Mouse (Mus musculus): ENCODE measurements around the gene Marc2. TPM values are rescaled to one million over a fixed set of nuclear protein-coding genes. Genes with fewer than 3 reads are reported as not detected.

Gene Marc2
- total RNA-seq, 2 experiments from 2014 or later = 122 to 125 TPM

DNA sequence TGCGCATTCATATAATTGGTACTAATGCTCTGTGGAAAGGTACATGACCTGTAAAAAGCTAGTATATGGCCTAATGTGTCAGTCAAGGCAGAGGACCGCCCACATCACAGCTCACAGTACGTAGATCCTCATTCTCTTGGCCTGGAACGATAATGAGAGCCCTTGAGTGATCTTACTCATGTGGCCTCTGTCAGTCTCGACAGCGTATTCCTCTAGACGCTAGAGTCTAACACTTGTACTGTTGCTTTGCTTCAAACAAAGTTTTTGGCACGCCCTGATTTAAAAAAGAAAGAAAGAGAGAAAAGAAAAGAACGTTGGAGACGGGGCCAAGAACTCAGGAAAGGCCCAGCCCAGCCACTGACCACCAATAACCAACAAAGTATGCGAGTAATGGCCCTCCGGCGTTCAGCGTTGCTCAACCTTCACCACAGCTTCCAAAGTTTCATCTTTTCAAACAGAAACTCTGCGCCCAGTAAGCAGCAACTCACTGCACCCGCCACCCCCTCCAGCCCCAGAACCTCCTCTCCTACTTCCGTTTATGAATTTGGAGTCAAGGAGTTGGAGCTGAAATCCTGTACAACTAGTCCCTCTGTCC, 37.7 kb downstream of the Marc2 start:
- DNase-seq = no peak

DNA sequence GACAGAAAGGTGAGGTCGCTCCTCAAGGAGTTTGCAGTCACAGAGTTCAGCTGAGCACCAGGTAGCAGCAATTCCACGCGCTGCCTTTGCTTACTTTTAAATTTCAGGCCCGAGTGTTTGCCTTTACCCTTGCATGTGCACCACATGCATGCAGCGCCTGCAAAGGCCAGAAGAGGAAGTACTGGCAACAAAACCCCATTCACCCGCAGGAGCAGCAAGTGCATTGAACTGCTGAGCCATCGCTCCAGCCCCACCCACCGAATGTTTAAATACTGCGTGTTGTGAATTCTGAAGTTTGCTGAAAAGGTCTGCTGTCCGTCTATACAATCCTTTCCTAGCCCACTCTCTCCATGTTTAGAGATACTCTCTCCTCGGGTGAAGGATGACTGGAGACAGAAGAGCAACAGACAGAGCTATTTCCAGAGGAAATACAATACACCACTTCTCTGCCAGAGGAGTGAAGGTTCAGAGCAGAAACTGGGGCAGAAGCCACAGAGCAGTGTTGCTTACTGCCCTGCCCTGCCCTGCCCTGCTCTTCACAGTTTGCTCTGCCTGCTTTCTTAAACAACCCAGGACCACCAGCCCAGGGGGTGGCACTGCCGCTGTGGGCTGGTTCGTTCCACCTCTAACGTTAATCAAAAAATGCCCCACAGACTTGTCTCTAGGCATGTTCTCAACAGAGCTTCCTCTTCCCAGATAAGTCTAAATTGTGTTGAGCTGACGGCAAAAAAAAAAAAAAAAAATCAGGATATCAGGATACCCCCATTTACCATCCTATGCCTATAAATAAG, 38.4 kb downstream of the Marc2 start:
- DNase-seq = no peak

DNA sequence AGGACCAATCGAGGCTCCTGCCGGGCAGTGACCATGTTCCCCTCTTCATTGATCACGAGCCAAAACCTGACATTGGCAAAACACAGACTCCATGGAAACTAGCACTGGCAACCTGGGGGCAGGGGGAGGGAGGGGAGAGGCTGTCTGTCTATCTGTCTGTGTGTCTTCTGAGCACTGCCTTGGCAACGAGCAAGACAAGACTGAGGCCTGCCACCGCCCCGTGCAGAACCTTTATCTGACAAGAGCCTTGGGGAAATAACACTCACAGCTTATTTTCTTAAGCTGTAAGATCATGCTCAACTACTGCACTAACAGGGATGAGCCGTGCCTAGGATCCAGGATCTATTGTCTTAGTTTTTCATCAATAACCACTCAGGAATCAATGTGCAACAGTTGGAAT, 39.1 kb downstream of the Marc2 start:
- DNase-seq = no peak

DNA sequence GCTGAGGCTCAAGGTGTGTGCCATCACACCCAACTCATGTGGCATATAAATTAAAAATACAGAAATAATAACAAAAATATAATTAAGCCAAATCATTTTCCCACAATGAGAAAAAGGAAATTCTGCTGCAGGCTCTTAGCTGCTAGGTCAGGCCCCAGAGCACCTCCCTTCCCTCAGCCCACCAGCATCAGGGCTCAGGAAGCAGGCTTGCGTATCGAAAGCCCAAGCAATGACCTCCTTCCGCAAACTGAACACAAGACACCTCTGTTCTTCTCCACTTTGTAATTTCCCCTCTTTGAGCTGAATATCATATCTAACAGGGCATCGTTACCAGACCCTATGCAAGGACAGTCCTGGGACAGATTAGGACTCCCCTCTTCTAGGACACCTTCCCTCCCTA, 40.5 kb downstream of the Marc2 start:
- DNase-seq = no peak

DNA sequence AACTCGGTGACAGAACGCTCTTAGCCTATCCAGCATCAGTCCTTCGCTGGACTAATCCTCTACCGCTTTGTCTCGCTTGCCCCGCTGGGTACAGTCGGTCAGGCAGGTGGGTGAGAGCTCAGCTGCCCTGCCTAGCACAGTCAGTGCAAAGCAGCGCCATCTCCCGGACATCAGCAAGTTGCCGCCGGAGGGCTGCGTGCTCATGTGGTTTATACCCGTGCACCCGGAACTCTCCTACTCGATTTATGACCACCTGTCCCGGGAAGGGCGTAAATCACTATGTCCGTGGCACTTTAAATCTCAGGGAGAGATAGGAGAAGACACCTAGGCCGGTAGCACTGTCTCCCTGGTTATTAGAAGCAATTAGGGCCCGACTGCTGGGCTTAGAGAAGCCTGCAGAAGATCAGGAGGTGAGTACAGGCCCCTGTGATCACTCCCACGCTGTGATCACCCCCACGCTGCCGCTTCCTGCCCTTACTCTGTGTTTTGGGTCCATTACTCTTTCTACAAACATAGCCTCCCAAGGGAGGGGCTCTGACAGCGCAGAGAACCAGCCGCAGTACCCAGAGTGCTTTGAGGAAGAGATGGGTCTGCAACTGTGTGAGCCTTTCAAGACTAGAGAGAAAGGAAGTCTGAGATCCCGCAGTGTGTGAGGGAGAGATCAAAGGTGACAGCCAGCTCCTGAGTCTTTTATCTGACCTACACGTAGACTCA, 52.9 kb downstream of the Marc2 start:
- DNase-seq = peak; percentile 34

DNA sequence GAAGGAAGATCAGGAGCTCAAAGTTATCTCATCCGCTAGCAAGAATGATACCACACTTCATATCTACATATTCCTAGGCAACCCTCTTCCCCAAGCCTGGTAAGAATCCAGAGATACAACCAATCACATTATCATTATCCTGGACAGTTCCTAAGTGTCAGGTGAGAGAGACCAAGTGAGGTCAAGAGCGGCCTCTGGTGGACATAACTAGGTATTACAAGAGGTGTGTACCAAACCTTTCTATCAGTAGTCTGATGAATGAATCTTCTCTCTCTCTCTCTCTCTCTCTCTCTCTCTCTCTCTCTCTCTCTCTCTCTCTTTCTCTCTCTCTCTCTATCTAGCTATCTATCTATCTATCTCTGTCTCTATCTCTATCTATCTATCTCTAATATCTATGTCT, 55.1 kb downstream of the Marc2 start:
- DNase-seq = no peak

DNA sequence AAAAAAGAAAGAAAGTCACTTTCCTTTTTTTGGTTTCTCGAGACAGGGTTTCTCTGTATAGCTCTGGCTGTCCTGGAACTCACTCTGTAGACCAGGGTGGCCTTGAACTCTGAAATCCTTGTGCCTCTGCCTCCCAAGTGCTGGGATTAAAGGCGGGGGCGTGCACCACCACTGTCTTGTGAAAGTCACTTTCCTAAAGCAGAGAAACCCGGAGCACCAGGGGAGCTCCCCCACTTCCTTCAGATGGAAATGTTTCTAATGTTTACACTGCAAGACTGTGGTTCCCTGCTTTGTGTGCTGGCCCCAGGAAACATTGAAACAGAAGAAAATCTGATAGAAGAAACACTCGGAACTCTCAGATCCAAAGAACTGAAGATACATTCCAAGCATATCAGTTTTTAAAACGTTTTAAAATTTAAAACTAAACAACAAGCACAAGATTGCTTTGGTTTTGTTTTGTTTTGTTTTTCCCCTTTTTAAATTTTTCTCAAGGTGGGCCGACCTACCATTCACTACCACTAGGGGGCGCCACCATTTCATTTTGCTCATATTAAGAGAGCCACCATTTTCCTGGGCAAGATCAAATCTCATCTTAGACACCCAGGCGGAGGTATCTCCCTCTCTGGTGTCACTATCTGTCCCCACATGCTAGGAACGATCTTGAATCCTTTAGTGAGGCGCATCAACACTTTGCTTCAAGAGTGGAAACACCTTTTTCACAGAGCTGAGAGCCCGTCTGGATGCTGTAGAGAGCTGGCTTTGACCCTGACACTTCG, 59.7 kb downstream of the Marc2 start:
- DNase-seq = no peak

DNA sequence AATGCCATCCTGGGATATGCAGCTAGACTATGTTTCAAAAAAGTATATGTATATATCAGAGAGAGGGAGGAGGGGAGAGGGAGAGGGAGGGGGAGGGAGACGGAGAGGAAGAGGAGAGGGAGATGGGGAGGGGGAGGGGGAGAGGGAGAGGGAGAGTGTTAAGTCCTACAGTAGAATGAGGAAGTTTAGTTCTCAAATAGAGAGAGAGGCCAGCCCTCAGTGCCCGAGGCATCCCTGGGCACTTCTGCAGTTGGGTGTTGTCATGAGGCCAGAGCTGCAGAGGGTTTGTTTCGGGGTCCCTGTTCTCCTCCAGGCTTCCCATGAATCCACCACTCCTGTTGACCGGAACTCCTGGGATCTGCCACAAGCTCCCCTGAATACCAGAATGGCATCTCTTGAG, 62.6 kb downstream of the Marc2 start:
- no peak for DNase-seq

DNA sequence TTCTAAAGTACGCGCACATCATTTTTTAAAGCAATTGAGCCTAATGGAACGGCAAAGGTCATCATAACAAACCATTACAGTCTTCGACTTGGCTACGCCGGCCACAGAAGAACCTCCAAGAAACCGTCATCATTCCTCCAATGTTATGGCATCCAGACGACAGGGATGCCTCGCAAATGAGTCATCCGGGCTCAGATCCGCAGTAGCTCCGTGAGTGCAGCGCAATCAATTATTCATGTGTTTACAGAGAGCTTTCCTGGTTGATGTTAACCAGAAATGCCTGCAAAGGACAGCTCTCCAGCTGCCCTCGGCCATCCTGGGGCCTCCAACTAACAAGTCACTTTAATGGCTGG, 64.1 kb downstream of the Marc2 start:
- peak; percentile 31 for DNase-seq

DNA sequence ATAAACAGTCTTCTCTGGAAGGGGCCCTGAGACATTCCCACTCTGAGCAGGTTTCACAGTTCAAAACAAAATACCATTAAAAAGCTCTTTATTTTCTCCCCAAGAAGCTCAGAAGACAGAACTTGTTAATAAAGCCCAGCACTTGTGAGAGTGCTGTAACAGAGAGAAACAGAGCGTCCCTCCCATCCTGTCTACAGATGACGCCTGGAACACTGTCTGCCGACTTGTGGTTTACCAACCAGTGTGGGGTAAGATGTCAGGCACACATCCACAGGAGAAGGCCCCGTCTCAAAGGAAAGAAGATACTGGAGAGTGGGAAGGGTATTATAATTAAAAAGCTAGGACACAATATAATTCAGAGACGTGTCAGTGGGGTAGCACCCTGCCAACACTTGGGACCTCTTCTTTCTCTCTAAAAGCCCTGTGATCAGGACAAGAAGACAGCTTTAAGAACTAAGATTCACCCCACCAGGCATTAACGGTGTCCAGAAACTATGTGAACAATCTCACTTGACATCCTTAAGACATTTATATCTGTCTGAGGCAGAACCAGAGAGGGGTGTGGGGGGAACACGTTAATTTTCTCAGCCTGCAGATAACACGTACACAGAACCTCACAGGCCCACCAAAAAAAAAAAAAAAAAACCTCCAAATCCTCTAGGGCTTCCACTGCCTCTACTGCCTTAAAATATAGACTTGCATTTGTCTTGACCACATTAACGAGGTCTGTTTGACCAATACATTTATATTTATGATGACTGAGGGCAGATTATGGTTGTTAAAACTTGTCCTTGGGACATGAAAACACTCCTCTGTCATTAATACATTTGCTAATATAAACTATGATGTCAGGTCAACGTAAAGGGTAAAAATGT, 64.7 kb downstream of the Marc2 start:
- DNase-seq = no peak

DNA sequence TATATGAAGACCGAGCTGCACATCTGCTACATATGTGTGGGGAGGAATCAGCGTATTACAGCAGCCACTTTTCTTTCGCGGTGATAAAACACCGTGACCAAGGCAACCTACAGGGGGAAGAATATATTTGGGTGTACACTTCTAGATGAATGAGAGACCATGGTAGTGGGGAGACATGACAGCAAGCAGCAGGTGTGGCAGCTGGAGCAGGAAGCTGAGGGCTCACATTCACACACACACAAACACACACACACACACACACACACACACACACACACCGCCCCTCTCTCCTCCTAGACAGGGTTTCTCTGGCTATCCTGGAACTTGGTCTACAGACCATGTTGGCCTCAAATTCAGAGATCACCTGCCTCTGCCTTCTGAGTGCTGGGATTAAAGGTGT, 68.1 kb downstream of the Marc2 start:
- no peak for DNase-seq

DNA sequence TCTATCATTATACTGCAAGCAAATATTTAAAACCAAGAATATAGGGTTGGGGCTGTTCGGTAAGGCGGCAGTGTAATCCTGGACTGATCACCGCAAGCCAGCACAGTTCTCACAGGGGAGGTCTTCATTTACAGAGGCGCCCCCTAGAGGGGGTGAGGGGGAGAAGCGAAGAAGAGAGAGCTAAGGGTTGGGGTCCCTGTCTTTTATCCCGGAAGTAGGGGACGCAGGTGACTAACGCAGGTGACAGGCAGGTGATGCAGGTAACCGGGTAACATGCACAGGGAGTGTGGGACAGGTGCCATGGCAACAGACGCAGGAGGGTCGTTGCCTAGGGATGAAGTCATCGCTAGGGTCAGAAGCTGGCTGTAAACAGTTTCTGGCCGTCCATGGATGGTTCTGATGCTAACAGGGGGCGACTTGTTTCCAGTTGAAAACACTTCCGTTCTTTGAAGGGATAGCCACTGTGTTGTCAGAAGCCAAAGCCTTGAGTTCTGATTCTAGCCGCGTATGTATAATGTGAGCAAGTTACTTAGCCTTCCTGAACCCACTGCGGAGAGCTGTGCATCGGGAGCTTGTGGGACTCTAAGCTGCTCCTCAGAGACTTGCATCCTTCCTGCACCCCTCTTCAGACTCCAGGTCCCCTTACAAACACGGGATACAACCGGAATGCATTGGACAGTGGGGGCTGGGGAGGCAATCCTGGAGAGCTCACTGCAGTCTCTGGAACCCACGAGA, 69.0 kb downstream of the Marc2 start:
- DNase-seq = no peak

DNA sequence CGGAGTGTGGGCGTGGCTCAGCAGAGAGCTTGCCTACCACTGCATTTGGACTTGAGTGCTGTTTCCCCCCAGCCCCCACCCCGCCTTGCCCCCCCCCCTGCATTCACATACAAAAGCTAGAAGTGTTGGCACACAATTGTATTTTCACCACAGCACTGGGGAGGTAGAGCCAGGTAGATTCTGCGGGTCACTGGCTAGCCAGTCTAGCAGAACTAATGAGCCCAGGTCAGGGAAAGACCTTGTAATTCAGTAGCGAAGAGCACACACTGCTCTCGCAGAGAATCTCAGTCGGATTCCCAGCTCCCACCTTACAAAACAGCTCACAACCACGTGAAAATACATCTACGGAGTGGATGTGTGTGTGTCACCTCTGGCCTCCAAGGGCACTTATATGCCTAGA, 71.0 kb downstream of the Marc2 start:
- no peak for DNase-seq

DNA sequence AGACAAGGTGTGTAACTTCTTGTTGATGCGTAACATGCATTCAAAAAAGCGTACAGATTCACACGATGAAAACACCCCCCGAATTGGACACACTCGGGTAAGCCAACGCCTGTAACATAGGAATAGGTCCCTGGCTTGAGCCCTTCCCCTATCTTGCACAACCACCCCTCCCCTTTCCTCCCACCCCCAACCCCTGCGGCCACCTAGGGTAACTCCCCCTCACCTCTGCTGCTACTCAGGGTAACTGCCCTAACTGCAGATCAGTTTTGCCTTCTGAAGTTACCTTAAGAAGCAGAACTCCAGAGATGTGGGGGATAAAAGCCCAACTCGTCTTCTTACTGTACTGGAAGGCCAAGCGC, 74.4 kb downstream of the Marc2 start:
- no peak for DNase-seq

DNA sequence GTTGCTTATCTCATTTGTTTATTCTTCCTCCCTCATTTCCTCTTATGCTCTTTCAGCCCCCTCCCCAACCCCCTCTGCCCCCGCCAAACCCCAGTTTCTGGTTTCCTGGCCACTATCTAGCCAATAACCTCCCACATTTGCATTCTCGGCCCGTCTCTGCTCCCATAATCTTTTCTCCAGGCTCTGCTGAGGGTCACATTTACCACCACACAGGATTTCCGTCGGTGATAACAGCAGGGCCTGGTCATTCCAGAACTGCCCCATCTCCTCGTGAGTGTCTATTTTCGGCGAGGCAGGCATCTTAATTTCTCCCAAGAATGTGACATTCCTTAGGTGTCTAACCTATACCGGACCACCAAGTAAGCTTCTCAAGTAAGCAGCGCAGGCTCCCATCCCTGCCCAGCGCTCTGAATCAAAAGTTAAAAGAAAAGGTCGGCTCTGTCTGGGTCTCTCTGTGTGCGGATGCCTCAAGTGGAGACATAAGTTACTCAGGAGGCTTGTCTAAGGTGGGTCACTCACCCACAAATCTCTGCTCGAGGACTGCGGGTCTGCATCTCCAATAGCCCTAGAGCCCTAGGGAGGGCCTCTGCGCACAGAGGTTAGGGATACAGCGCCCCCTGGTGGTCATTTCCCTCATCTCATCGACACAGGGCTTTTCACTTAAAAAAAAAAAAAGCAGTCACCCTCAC, 74.9 kb downstream of the Marc2 start:
- peak; percentile 63 for DNase-seq

DNA sequence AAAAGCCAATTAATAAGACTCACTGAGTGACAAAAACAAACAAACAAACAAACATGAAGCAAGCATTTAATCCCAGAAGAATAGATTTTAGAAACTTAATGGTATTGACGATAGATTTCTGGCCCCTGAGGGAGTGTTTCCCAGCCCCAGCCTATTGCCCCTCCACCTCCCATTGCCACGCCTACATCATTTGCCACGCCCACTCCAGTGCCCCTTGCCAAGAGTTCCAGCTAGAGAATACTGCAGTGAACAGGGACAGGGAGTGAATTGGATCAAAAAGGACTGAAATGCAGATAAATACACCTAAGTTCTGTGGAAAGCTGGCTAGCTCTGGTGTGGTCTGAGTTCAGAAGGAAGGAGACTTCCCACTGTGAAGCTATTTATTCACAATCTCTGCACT, 82.4 kb downstream of the Marc2 start:
- DNase-seq = no peak
